Mouse (Mus musculus): ENCODE measurements around the gene Il23r. TPM values are rescaled to one million over a fixed set of nuclear protein-coding genes. Genes with fewer than 3 reads are reported as not detected.

Il23r gene
- total and polyA plus RNA-seq, 2 experiments, result not detected

DNA sequence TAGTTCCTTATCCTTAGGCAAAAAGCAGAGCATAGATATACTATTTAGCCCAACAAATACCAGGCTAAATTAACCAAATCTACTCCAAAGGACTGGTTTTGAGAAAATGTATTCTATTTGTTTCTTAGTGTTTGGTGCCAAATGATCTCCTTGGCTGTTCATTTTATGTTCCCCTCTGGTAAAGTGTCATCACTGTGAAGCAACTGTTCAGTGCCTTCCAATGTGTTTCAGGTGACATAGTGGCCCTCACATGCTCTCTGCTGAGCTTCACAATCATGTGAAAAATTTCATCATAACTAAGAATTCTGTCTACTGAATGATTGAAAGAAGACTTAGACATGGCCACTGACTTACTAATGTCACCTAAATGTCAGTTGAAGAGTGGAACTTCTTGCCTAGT lies 54.6 kb downstream of the Il23r start:
- no peak for TF ChIP-seq POLR2A (IDR thresholded peaks at IDR 0.05; ENCODE audit: extremely low read depth, insufficient read depth, low read length)
- no peak for TF ChIP-seq CTCF (IDR thresholded peaks at IDR 0.05; ENCODE audit: low read depth, low read length)
- no peak overlapping the region for H3K4me3 ChIP-seq (ENCODE audit: insufficient read depth, low read depth, low read length)
- H3K79me2 ChIP-seq (ENCODE audit: control insufficient read depth, insufficient read depth, low read length), result no peaks in the 10 kb centered on the region
- H3K27me3 ChIP-seq (ENCODE audit: control insufficient read depth, insufficient read depth, low read length), result no peaks in the 10 kb centered on the region
- no peak overlapping the region for H3K27ac ChIP-seq (replicated peaks; ENCODE audit: insufficient read depth, low read depth, low read length)
- no peak overlapping the region for H3K9ac ChIP-seq (ENCODE audit: low read depth, low read length)
- H3K4me1 ChIP-seq (ENCODE audit: control insufficient read depth, insufficient read depth, low read length), result peaks cover 5% of the 10 kb centered on the region; the same call in 1 of the 2 replicates
- no peaks in the 10 kb centered on the region for H3K36me3 ChIP-seq (ENCODE audit: control insufficient read depth, insufficient read depth, low read length)
- DNase-seq (ENCODE audit: extremely low read depth, low read depth, low spot score), result peak; percentile 18

DNA sequence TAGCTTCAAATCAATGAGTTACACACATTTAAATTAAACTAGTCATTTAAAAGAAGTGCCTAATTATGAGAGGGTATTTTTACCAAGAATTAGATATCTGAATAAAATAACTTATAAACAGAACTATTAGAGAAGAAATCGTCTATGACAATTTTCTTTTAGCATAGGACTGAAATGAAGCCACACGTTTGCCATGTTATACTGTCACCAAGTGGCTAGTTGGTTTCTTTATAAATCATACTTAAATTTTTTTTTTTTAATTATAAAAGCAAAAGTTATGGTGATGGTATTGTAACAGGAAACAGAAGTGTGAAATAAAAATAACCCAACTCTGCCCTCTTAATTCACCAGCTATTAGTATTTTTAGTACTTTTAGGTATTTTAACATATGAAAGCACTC lies 55.4 kb downstream of the Il23r start:
- Histone ChIP-seq H3K4me3 (ENCODE audit: insufficient read depth, low read depth, low read length) (no peak overlapping the region), H3K36me3 (ENCODE audit: control insufficient read depth, insufficient read depth, low read length) (no peaks in the 10 kb centered on the region), H3K27me3 (ENCODE audit: control insufficient read depth, insufficient read depth, low read length) (no peaks in the 10 kb centered on the region), H3K4me1 (ENCODE audit: control insufficient read depth, insufficient read depth, low read length) (0 out of 2 replicates have a peak, but pooled peaks cover 2% of the 10 kb centered on the region), H3K9ac (ENCODE audit: low read depth, low read length) (no peak overlapping the region), H3K27ac (replicated peaks; ENCODE audit: insufficient read depth, low read depth, low read length) (no peak overlapping the region), H3K79me2 (ENCODE audit: control insufficient read depth, insufficient read depth, low read length) (no peaks in the 10 kb centered on the region)
- TF ChIP-seq CTCF (IDR thresholded peaks at IDR 0.05; ENCODE audit: low read depth, low read length) (no peak), POLR2A (IDR thresholded peaks at IDR 0.05; ENCODE audit: extremely low read depth, insufficient read depth, low read length) (no peak)
- 83% methylated on average over 2 of the region's 2 CpGs for WGBS
- DNase-seq (ENCODE audit: extremely low read depth, low read depth, low spot score), result no peak

GRCm38 (mm10) chr6:67435711-67436110 lies 55.9 kb downstream of the Il23r start:
- H3K79me2 ChIP-seq (ENCODE audit: control insufficient read depth, insufficient read depth, low read length), result no peaks in the 10 kb centered on the region
- no peak for TF ChIP-seq CTCF (IDR thresholded peaks at IDR 0.05; ENCODE audit: low read depth, low read length)
- TF ChIP-seq POLR2A (IDR thresholded peaks at IDR 0.05; ENCODE audit: extremely low read depth, insufficient read depth, low read length), result no peak
- H3K4me1 ChIP-seq (ENCODE audit: control insufficient read depth, insufficient read depth, low read length), result 0 out of 2 replicates have a peak, but pooled peaks cover 2% of the 10 kb centered on the region
- DNase-seq (ENCODE audit: extremely low read depth, low read depth, low spot score), result no peak
- H3K36me3 ChIP-seq (ENCODE audit: control insufficient read depth, insufficient read depth, low read length), result no peaks in the 10 kb centered on the region
- no peaks in the 10 kb centered on the region for H3K27me3 ChIP-seq (ENCODE audit: control insufficient read depth, insufficient read depth, low read length)
- H3K27ac ChIP-seq (replicated peaks; ENCODE audit: insufficient read depth, low read depth, low read length), result no peak overlapping the region
- H3K9ac ChIP-seq (ENCODE audit: low read depth, low read length), result no peak overlapping the region
- WGBS, result 83% methylated on average over 1 of the region's 1 CpGs
- no peak overlapping the region for H3K4me3 ChIP-seq (ENCODE audit: insufficient read depth, low read depth, low read length)

- DNase-seq (ENCODE audit: extremely low read depth, low read depth, low spot score), result no peak
- no peak overlapping the region for H3K9ac ChIP-seq (ENCODE audit: low read depth, low read length)
- H3K4me3 ChIP-seq (ENCODE audit: insufficient read depth, low read depth, low read length), result no peak overlapping the region
- no peaks in the 10 kb centered on the region for H3K27me3 ChIP-seq (ENCODE audit: control insufficient read depth, insufficient read depth, low read length)
- H3K36me3 ChIP-seq (ENCODE audit: control insufficient read depth, insufficient read depth, low read length), result no peaks in the 10 kb centered on the region
- no peak overlapping the region for H3K27ac ChIP-seq (replicated peaks; ENCODE audit: insufficient read depth, low read depth, low read length)
- 0 out of 2 replicates have a peak, but pooled peaks cover 2% of the 10 kb centered on the region for H3K4me1 ChIP-seq (ENCODE audit: control insufficient read depth, insufficient read depth, low read length)
- H3K79me2 ChIP-seq (ENCODE audit: control insufficient read depth, insufficient read depth, low read length), result no peaks in the 10 kb centered on the region
- TF ChIP-seq CTCF (IDR thresholded peaks at IDR 0.05; ENCODE audit: low read depth, low read length) (no peak), POLR2A (IDR thresholded peaks at IDR 0.05; ENCODE audit: extremely low read depth, insufficient read depth, low read length) (no peak)
- WGBS, result 65% methylated on average over 2 of the region's 2 CpGs
Measured at GRCm38 (mm10) chr6:67434755-67435452, 56.8 kb downstream of the Il23r start.

DNA sequence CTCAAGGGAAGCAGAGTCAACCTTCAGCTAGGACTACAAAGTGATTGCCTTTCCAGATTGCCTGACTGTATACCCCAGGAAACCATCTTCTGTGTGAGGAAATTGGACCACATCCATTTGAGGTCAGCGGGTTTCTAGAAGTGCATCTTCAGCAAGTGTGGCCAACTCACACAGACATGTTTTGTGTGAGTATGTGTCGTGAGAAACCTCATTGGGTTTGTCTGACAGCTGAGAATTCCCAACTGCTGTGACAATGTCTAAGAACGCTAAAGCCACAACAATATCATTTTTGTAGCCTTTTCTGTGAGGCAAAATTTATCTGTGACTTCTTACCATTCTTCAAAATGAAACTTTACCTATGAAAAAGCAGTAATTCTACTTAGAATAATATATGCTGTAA lies 59.8 kb downstream of the Il23r start:
- WGBS, result 68% methylated on average over 3 of the region's 3 CpGs
- Histone ChIP-seq H3K79me2 (ENCODE audit: control insufficient read depth, insufficient read depth, low read length) (no peaks in the 10 kb centered on the region), H3K36me3 (ENCODE audit: control insufficient read depth, insufficient read depth, low read length) (no peaks in the 10 kb centered on the region), H3K9ac (ENCODE audit: low read depth, low read length) (no peak overlapping the region), H3K4me1 (ENCODE audit: control insufficient read depth, insufficient read depth, low read length) (no peaks in the 10 kb centered on the region), H3K27me3 (ENCODE audit: control insufficient read depth, insufficient read depth, low read length) (no peaks in the 10 kb centered on the region), H3K4me3 (ENCODE audit: insufficient read depth, low read depth, low read length) (no peak overlapping the region), H3K27ac (replicated peaks; ENCODE audit: insufficient read depth, low read depth, low read length) (no peak overlapping the region)
- TF ChIP-seq POLR2A (IDR thresholded peaks at IDR 0.05; ENCODE audit: extremely low read depth, insufficient read depth, low read length), result no peak
- no peak for TF ChIP-seq CTCF (IDR thresholded peaks at IDR 0.05; ENCODE audit: low read depth, low read length)
- DNase-seq (ENCODE audit: extremely low read depth, low read depth, low spot score), result no peak

- no peaks in the 10 kb centered on the region for H3K36me3 ChIP-seq (ENCODE audit: control insufficient read depth, insufficient read depth, low read length)
- H3K79me2 ChIP-seq (ENCODE audit: control insufficient read depth, insufficient read depth, low read length), result no peaks in the 10 kb centered on the region
- TF ChIP-seq CTCF (IDR thresholded peaks at IDR 0.05; ENCODE audit: low read depth, low read length), result no peak
- TF ChIP-seq POLR2A (IDR thresholded peaks at IDR 0.05; ENCODE audit: extremely low read depth, insufficient read depth, low read length), result no peak
- no peak overlapping the region for H3K9ac ChIP-seq (ENCODE audit: low read depth, low read length)
- H3K27me3 ChIP-seq (ENCODE audit: control insufficient read depth, insufficient read depth, low read length), result no peaks in the 10 kb centered on the region
- H3K27ac ChIP-seq (replicated peaks; ENCODE audit: insufficient read depth, low read depth, low read length), result no peak overlapping the region
- no peak overlapping the region for H3K4me3 ChIP-seq (ENCODE audit: insufficient read depth, low read depth, low read length)
- WGBS, result 86% methylated on average over 5 of the region's 5 CpGs
- H3K4me1 ChIP-seq (ENCODE audit: control insufficient read depth, insufficient read depth, low read length), result no peaks in the 10 kb centered on the region
- DNase-seq (ENCODE audit: extremely low read depth, low read depth, low spot score), result no peak
Measured at GRCm38 (mm10) chr6:67421761-67422160, 69.9 kb downstream of the Il23r start.

Data from liver, adult 2 months (tissue).